In genomic region chr15:103176874-103177421, GRCm38 (mm10) we compare ENCODE assay signal across 8 mouse cellular contexts. TPM values are rescaled to one million over a fixed set of nuclear protein-coding genes. Genes with fewer than 3 reads are reported as not detected.
DNase-seq lines count a peak whose midpoint lies in the region; ATAC-seq lines count a peak whose summit lies in the region.

No protein-coding gene starts in this region.

- peaks cover 85% of the 10 kb centered on the region for H3K27me3 ChIP-seq in intestine, embryonic 15.5 days (replicated peaks)

- intact Hi-C loops in gastrocnemius, postnatal 36 days (cut with DNase I), result loop anchor here (5.0 kb wide), 1 partner anchor 415 kb away; no protein-coding TSS in a partner anchor
- intact Hi-C loops in left cerebral cortex, postnatal 14 days (cut with DNase I), result loop anchor here (2.0 kb wide), 1 partner anchor 190 kb away; no protein-coding TSS in a partner anchor

- H3K36me3 ChIP-seq in intestine, embryonic 15.5 days, result no peaks in the 10 kb centered on the region

- H3K9me3 ChIP-seq in intestine, embryonic 15.5 days, result no peaks in the 10 kb centered on the region

- H3K4me1 ChIP-seq in intestine, embryonic 15.5 days (replicated peaks), result peaks cover 18% of the 10 kb centered on the region

- no peak overlapping the region for H3K9ac ChIP-seq in intestine, embryonic 15.5 days

- H3K4me3 ChIP-seq in intestine, embryonic 15.5 days (replicated peaks), result no peak overlapping the region

- H3K27ac ChIP-seq in intestine, embryonic 15.5 days, result no peak overlapping the region

- peak; percentile 74 for ATAC-seq in intestine, embryonic 15.5 days
- ATAC-seq in megakaryocyte-erythroid progenitor cell, adult 5-6 weeks (replicated peaks; ENCODE audit: low FRiP score, low TSS enrichment, poor library complexity, severe bottlenecking), result peak; percentile 76

- peak overlapping the region; percentile 45 for H3K4me2 ChIP-seq in intestine, embryonic 15.5 days (replicated peaks)

- 2% methylated on average over 18 of the region's 18 CpGs for WGBS in intestine, embryonic 15.5 days

- peak; percentile 88 to 96 for DNase-seq in adrenal gland, adult (ENCODE audit: inconsistent age in 2 of 2, low spot score in 1 of 2)
- peak; percentile 91 for DNase-seq in embryo, embryonic 10.5 days (ENCODE audit: low spot score)
- peak; percentile 91 to 93 for DNase-seq in gastrocnemius, postnatal 36 days
- DNase-seq in left cerebral cortex, postnatal 14 days (ENCODE audit: low spot score in 2 of 2), result peak; percentile 87 to 95
- DNase-seq in right cerebral cortex, postnatal 10 days (ENCODE audit: low spot score in 2 of 2), result peak; percentile 91 to 93
- peak; percentile 94 for DNase-seq in urinary bladder, postnatal 14 days (ENCODE audit: low spot score)

RNA-seq across cellular contexts. Expression of gene Smug1, which starts 10.1 kb away (rescaled TPM):
- 10 to 100 TPM in 1 of 2 experiments, 1 to 10 TPM in 1; 9.9 to 11.3 TPM for total RNA-seq in gastrocnemius, postnatal 36 days (2021)
- polyA plus RNA-seq in intestine, embryonic 15.5 days (2015; fragmentation: Nextera tagmentation; extraction: Ambion mirVana), result 17.8 and 18.2 TPM in 2 replicates
- 10 to 100 TPM; 16.2 to 17.4 TPM for total RNA-seq in left cerebral cortex, postnatal 14 days (2021)
- 3.6 and 5.9 TPM in 2 replicates for total RNA-seq in megakaryocyte-erythroid progenitor cell, adult 5-6 weeks (2014; fragmentation: Nextera tagmentation)
- total RNA-seq in megakaryocyte-erythroid progenitor cell, adult 5-6 weeks (2017), result 2.2 and 4.2 TPM in 2 replicates
